Mouse (Mus musculus) heart, adult 9 months (tissue): ENCODE measurements around the gene 4933416C03Rik.

ENCODE experiments used
- DNase-seq, 2 experiments: peaks; one replicate each; pipeline ENCODE4 v3.0.0; 2022; ENCODE audit warnings: low spot score in 2 of 2

4933416C03Rik gene

GRCm38 (mm10) chr10:116113867-116114474 lies at the start of gene 4933416C03Rik:
4933416C03Rik (minus strand) TSS chr10:116113917.
- DNase-seq: no peak

DNA sequence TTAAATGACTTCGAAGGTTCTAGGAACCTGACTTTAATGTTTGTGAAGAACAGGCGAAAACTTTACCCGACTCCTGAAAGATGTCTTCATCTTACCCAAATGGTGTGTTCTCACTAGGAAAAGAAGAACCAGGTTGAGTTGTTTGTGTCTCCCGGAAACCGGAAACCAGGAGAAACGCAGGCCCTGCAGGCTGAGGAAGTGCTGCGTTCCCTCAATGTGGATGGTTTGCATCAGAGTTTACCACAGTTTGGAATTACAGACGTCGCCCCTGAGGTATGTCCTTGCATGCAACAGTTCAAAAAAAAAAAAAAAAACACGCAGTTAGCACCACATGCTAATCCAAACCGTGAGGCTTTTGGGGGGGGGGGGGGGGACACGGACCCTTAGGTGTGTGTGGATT lies 48.6 kb upstream of the 4933416C03Rik start:
- DNase-seq: no peak

DNA sequence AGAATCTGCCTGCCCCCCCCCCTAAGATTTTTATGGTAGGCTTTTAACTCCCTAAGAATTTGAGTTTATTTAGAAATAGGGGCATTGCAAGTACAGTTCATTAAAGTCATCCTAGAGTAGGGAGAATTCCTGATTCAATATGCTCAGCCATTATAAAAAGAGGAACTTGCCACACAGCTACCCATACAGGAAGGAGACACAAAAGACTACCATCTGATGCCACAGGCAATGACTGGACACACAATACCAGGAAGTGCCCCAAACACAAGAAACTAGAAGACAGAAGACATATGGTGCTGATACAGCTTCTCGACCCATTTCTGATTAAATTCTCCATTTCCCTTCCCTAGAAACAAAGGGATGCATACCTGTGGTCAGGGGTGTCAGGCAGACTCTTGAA lies 43.0 kb upstream of the 4933416C03Rik start:
- no peak for DNase-seq

DNA sequence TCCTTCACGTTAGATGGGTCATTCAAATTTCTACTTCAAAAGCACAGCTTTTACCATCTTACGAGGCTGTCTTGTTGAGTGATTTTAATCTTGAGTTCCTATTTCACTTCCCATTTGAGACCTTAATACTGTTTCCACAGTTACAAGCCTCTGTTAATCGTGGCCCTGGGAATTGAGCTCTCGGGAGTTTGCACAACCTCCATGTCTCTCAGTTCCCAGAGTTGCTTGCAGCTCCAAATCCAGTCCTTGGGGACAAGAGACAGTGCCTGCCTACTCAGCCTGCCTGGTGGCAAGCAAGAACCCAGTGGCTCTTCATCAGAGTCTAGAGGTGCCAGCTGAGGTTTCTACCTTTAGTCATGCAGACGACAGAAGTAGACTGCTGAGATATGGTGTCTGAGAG lies 41.0 kb upstream of the 4933416C03Rik start:
- DNase-seq: no peak

DNA sequence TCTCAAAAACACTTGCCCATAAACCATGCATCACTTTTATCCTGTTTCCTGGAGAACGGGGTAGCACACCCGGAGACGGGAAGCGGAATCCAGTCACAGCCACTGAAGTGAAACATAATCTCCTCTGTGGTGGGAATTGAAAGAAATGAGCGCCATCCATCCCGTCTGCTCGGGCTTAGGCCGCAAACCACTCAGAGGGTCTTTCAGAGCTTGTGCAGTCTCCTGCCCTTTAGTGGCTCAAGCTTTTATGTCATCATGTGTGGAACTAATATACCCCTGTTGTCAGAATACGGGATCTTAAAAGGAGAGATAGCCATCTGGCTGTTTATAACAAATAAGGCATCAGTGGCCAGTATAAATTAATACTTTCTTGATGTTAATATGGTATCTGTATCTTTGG lies 32.4 kb upstream of the 4933416C03Rik start:
- no peak for DNase-seq

GRCm38 (mm10) chr10:116143684-116144083 lies 30.0 kb upstream of the 4933416C03Rik start:
- DNase-seq: no peak

- no peak for DNase-seq
Measured at GRCm38 (mm10) chr10:116140226-116140625, 26.5 kb upstream of the 4933416C03Rik start.

GRCm38 (mm10) chr10:116135187-116135586 lies 21.5 kb upstream of the 4933416C03Rik start:
- no peak for DNase-seq

GRCm38 (mm10) chr10:116132233-116132632 lies 18.5 kb upstream of the 4933416C03Rik start:
- no peak for DNase-seq

GRCm38 (mm10) chr10:116131223-116131622 lies 17.5 kb upstream of the 4933416C03Rik start:
- DNase-seq: no peak

DNA sequence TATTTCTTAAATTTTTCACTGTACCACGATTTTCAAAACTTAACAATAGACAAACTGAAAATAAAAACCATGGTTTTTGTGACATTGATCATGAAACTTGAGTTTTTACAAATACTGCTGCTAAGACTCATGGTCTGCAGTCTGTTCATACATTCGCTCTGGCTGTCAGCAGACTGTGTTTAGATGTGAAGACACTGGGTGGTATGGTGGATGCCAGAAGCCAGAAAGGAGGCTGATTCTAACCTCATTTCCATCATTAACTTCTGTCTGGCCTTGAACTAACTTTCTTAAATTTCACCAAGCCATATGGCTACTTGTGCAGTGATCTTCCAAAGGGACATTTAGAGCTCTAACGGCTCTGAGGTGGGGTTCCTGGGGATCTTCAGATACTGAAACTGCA lies 16.7 kb upstream of the 4933416C03Rik start:
- no peak for DNase-seq

- DNase-seq: no peak
Measured at GRCm38 (mm10) chr10:116125364-116125763, 11.6 kb upstream of the 4933416C03Rik start.

- no peak for DNase-seq
Measured at GRCm38 (mm10) chr10:116123808-116124207, 10.1 kb upstream of the 4933416C03Rik start.

GRCm38 (mm10) chr10:116121463-116121862 lies 7.7 kb upstream of the 4933416C03Rik start:
- DNase-seq: no peak

DNA sequence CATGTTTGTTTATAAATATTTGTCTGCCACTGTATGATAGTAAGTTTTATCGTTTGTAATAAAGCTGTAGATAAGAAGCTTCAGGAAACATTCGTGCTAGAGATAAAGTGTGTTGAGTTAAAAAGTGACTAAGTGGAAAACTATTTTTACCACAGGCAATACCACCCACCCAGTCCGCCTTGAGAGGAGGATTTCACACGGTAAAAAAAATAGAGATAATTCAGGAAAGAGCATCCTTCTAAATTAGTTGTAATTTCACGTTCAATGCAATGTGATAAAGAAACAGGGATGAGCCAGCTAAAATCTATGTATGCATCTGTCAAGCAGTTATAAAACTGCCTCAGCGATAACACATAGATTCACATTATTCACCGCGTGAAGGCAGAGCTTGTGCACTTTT lies 3.3 kb upstream of the 4933416C03Rik start:
- no peak for DNase-seq

- DNase-seq: no peak
Measured at GRCm38 (mm10) chr10:116115881-116116677, 2.4 kb upstream of the 4933416C03Rik start.

- no peak for DNase-seq
Measured at GRCm38 (mm10) chr10:116112868-116113267, 849 bp downstream of the 4933416C03Rik start.

DNA sequence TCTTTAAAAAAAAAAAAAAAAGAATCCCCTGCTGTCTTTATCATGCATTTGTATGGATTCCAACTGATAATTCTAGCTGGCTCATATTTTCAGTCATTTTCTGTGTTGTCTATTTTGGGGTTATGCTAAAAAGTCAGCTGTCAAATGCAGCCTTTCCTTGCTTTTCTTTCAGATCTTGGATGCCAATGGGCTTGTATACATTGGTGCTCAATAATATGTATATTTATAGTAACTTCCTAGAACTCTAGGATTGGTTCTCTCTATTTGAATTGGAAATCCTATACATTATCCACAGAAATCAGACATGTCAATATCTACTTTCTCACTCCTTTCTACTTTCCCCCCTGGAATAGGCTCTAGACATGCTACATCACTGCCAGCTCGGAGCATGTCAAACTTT lies 5.0 kb downstream of the 4933416C03Rik start:
- no peak for DNase-seq

DNA sequence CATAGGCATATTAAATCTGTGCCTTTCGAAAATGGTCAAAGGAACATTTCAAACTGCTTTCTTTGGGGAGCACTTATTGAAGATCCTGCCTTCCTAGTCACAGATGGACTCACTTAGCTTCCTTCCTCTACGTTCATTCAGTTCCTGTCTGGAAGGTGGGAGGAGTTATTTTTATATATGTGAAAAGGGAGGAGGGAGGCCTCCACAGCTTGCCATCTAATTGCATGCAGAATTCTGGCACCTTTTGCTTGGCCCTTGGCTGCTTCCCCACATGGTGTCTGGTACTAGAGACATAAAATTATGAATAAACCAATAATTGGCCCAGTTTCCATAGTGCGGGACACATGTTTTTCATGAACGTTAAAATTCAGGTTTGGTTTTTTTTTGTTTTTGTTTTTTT lies 5.5 kb downstream of the 4933416C03Rik start:
- DNase-seq: no peak

- DNase-seq: no peak
Measured at GRCm38 (mm10) chr10:116098470-116098869, 15.2 kb downstream of the 4933416C03Rik start.

DNA sequence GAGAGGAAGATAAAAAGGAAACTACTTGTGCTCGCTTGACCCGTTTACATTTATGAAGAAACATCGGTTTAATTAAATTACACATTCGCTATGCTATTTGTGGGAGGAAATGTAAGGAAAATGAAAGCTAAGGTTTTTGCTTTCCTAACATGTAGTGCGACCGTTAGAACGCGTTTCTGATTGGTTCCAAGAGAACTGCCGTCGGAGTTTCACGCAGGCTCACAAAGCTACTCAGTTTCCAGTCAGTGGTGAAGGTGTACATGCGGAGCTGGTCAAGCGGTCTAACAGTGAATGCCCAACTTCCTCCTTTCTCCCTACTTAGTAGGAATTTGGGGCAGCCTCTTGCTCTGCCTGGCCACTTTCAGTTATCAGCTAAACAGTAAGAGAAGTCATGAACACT lies 17.3 kb downstream of the 4933416C03Rik start:
- DNase-seq: no peak

DNA sequence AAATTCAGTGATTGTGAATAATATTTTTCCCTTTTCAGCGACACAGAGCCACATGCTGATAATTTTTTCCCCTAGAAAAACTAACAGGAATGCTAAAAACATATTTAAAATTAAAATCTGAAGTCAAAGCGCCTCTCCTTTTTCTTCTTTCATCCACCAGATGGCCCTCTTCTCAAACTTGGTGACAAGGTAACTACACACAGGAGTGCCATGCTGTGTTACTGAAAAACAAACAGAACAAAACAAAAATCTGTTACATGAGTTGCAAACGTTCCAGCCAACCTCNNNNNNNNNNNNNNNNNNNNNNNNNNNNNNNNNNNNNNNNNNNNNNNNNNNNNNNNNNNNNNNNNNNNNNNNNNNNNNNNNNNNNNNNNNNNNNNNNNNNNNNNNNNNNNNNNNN lies 29.8 kb downstream of the 4933416C03Rik start:
- no peak for DNase-seq

- DNase-seq: no peak
Measured at GRCm38 (mm10) chr10:116080841-116081240, 32.9 kb downstream of the 4933416C03Rik start.
